Mouse (Mus musculus): ENCODE data around the gene Plgrkt. TPM values are rescaled to one million over a fixed set of nuclear protein-coding genes. Genes with fewer than 3 reads are reported as not detected.
"Not testable (repeated sequence)": the region's sequence is repeated elsewhere in the genome, so short reads cannot be mapped to it uniquely, and the experiment has no call there.

The Plgrkt gene
- 93.9 and 97.1 TPM in 2 replicates for polyA plus RNA-seq (2015; fragmentation: Nextera tagmentation; extraction: Ambion mirVana)

- peak within 1 kb of the TSS; percentile 59 for H3K4me2 ChIP-seq (replicated peaks)
- peaks cover 16% of the 10 kb centered on the region for H3K4me1 ChIP-seq (replicated peaks)
- no peaks in the 10 kb centered on the region for H3K9me3 ChIP-seq
- H3K9ac ChIP-seq (replicated peaks), result peak within 1 kb of the TSS; percentile 46
- H3K36me3 ChIP-seq, result no peaks in the 10 kb centered on the region
- peaks cover 5% of the 10 kb centered on the region; the same call in 1 of the 2 replicates for H3K27me3 ChIP-seq
- peak; percentile 34; the same call in 1 of the 2 replicates for ATAC-seq
- 6% methylated on average over 26 of the region's 26 CpGs for WGBS
- H3K4me3 ChIP-seq (replicated peaks), result peak within 1 kb of the TSS; percentile 35
- no peak within 1 kb of the TSS for H3K27ac ChIP-seq
These were observed at the start of gene Plgrkt, which contains the start of gene Cd274 for GRCm38 (mm10) chr19:29366969-29367622. Plgrkt (minus strand) TSS chr19:29367390. Cd274 (plus strand) TSS chr19:29367455.

GRCm38 (mm10) chr19:29416393-29416902 lies 49.3 kb upstream of the Plgrkt start:
- H3K4me3 ChIP-seq (replicated peaks), result no peak overlapping the region
- H3K4me2 ChIP-seq (replicated peaks), result no peak overlapping the region
- no peaks in the 10 kb centered on the region for H3K36me3 ChIP-seq
- H3K27me3 ChIP-seq, result no peaks in the 10 kb centered on the region
- no peaks in the 10 kb centered on the region for H3K9me3 ChIP-seq
- no peak overlapping the region for H3K9ac ChIP-seq (replicated peaks)
- ATAC-seq, result no peak
- H3K27ac ChIP-seq, result no peak overlapping the region
- H3K4me1 ChIP-seq (replicated peaks), result no peaks in the 10 kb centered on the region
- WGBS, result 82% methylated on average over 3 of the region's 3 CpGs

DNA sequence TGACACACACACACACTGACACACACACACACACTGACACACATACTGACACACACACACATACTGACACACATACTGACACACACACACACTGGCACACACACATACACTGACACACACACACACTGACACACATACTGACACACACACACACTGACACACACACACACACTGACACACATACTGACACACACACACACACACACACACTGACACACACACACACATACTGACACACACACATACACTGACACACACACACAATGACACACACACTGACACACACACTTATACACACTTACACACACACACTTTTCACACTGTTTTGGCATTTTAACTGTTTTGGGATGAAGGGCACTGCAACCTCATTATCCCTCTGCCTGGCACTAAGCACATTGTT lies 47.7 kb upstream of the Plgrkt start:
- H3K4me3 ChIP-seq (replicated peaks); H3K27ac ChIP-seq; H3K36me3 ChIP-seq; H3K9ac ChIP-seq (replicated peaks); ATAC-seq; H3K4me1 ChIP-seq (replicated peaks); H3K27me3 ChIP-seq; H3K4me2 ChIP-seq (replicated peaks); H3K9me3 ChIP-seq: not testable (repeated sequence)

- 86% methylated on average over 3 of the region's 3 CpGs for WGBS
- no peaks in the 10 kb centered on the region for H3K36me3 ChIP-seq
- no peak for ATAC-seq
These were observed 47.3 kb upstream of the Plgrkt start for GRCm38 (mm10) chr19:29414513-29414912.

GRCm38 (mm10) chr19:29412476-29413420 lies 45.6 kb upstream of the Plgrkt start:
- 89% methylated on average over 6 of the region's 6 CpGs for WGBS
- H3K4me1 ChIP-seq (replicated peaks), result no peaks in the 10 kb centered on the region
- no peak overlapping the region for H3K4me3 ChIP-seq (replicated peaks)
- no peak for ATAC-seq
- H3K27me3 ChIP-seq, result no peaks in the 10 kb centered on the region
- no peak overlapping the region for H3K4me2 ChIP-seq (replicated peaks)
- H3K36me3 ChIP-seq, result no peaks in the 10 kb centered on the region
- no peak overlapping the region for H3K9ac ChIP-seq (replicated peaks)
- H3K27ac ChIP-seq, result no peak overlapping the region
- no peaks in the 10 kb centered on the region for H3K9me3 ChIP-seq

More at GRCm38 (mm10) chr19:29414513-29414912, 47.3 kb upstream of the Plgrkt start:
- no peak overlapping the region for H3K27ac ChIP-seq
- no peaks in the 10 kb centered on the region for H3K27me3 ChIP-seq
- H3K9me3 ChIP-seq, result no peaks in the 10 kb centered on the region
- no peaks in the 10 kb centered on the region for H3K4me1 ChIP-seq (replicated peaks)
- no peak overlapping the region for H3K4me2 ChIP-seq (replicated peaks)
- H3K9ac ChIP-seq (replicated peaks), result no peak overlapping the region
- H3K4me3 ChIP-seq (replicated peaks), result no peak overlapping the region

DNA sequence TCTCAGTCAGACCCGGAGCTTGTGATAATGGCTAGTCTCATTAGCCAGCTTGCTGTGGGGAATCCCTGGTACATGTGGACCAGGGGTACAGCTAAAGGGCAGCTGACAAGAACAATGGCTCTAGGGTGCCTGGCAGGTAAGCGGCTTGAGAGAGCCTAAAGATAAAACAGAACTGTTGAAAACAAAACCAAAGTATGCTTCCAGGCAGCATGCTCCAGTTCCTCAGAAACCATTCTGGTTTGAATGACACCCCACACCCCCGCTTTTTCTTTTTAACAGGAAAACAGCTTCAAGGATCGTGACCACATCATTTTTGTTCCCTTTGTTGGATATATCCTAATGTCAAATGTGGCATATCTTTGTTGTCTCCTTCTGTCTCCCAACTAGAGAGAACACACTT lies 43.4 kb upstream of the Plgrkt start, which contains the start of gene Pdcd1lg2:
Pdcd1lg2 (plus strand) TSS at position 301 of the 400 bp plus-strand sequence.
- Histone ChIP-seq H3K4me3 (replicated peaks) (no peak within 1 kb of the TSS), H3K36me3 (no peaks in the 10 kb centered on the region), H3K27ac (no peak within 1 kb of the TSS), H3K4me1 (replicated peaks) (no peaks in the 10 kb centered on the region), H3K27me3 (no peaks in the 10 kb centered on the region), H3K9ac (replicated peaks) (no peak within 1 kb of the TSS), H3K4me2 (replicated peaks) (no peak within 1 kb of the TSS), H3K9me3 (no peaks in the 10 kb centered on the region)
- no peak for ATAC-seq
- WGBS, result 91% methylated on average over 4 of the region's 4 CpGs

DNA sequence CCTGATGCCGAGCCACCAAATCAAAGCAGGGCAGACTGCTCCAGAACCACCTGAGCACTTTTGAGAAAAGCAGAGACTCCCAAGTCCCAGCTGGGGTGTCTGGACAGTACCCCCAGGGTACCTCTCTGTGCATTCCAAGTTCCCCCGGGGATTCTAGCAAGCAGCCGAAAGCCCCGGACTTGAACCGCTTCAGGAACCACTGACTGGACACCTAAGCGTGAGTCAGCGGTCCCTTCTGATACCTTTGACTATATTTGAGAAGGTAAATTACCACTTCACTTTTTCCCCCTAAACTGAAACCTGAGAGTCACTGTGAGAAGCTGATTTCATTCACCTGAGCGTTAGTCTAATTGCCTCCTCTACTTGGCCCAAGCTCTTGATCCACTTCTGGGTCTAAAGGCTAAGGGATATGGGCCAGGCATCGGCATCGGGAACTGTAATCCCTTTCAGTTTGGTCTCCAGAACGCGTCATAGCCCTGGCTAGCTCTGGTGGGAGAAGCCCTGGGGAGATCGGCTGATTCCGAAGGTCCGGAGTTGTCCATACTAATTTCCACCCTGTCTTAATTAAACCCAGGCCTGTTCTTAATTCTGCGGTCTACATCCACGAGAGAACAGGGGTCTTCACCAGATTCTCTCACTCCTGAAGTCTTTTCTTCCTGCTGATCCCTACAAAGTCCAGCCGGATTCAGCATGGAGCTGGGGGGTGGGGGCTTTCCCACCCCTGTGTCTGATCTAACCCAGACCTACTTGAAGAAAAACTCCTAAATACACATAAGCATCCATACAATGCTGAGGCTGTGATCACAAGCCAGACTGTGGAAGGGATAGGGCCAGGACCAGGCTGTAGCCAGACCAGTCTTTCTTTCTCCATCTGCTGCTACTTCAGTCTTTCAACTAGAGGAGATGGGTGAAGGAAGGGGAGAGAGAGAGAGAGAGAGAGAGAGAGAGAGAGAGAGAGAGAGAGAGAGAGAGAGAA lies 39.1 kb upstream of the Plgrkt start:
- H3K27ac ChIP-seq, result no peak overlapping the region
- H3K4me2 ChIP-seq (replicated peaks), result no peak overlapping the region
- no peaks in the 10 kb centered on the region for H3K9me3 ChIP-seq
- no peak for ATAC-seq
- no peak overlapping the region for H3K9ac ChIP-seq (replicated peaks)
- no peak overlapping the region for H3K4me3 ChIP-seq (replicated peaks)
- 87% methylated on average over 18 of the region's 18 CpGs for WGBS
- no peaks in the 10 kb centered on the region for H3K27me3 ChIP-seq
- H3K4me1 ChIP-seq (replicated peaks), result no peaks in the 10 kb centered on the region
- no peaks in the 10 kb centered on the region for H3K36me3 ChIP-seq

DNA sequence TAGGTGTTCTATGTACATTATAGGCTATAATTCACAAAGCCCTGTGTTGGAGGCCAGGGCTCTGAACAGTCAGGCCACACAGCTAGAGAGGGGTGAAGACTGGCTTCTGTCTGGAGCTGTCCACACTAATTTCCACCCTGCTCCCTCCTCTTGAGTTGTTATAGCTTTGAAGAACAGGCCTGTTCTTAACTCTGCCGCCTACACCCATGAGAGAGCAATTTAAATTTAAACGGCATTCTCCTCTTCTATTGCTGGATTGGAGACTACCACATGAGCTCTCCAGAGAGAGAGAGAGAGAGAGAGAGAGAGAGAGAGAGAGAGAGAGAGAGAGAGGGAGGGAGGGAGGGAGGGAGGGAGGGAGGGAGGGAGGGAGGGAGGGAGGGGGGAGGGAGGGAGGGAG lies 38.2 kb upstream of the Plgrkt start:
- Histone ChIP-seq H3K9ac (replicated peaks) (no peak overlapping the region), H3K4me2 (replicated peaks) (no peak overlapping the region), H3K27ac (no peak overlapping the region), H3K4me1 (replicated peaks) (no peaks in the 10 kb centered on the region), H3K9me3 (no peaks in the 10 kb centered on the region), H3K27me3 (no peaks in the 10 kb centered on the region), H3K36me3 (no peaks in the 10 kb centered on the region), H3K4me3 (replicated peaks) (no peak overlapping the region)
- no peak for ATAC-seq
- 62% methylated on average over 2 of the region's 2 CpGs for WGBS

GRCm38 (mm10) chr19:29403251-29403650 lies 36.1 kb upstream of the Plgrkt start:
- peaks cover 6% of the 10 kb centered on the region; the same call in 1 of the 2 replicates for H3K9me3 ChIP-seq

GRCm38 (mm10) chr19:29402621-29403020 lies 35.4 kb upstream of the Plgrkt start:
- no peak overlapping the region for H3K4me2 ChIP-seq (replicated peaks)
- H3K9ac ChIP-seq (replicated peaks), result no peak overlapping the region
- 97% methylated on average over 4 of the region's 4 CpGs for WGBS
- H3K4me1 ChIP-seq (replicated peaks), result no peaks in the 10 kb centered on the region
- H3K9me3 ChIP-seq, result peaks cover 10% of the 10 kb centered on the region; the same call in 1 of the 2 replicates
- H3K27me3 ChIP-seq, result no peaks in the 10 kb centered on the region
- H3K27ac ChIP-seq, result no peak overlapping the region
- no peaks in the 10 kb centered on the region for H3K36me3 ChIP-seq
- no peak overlapping the region for H3K4me3 ChIP-seq (replicated peaks)
- ATAC-seq, result no peak

More at GRCm38 (mm10) chr19:29403251-29403650, 36.1 kb upstream of the Plgrkt start:
- no peak overlapping the region for H3K27ac ChIP-seq
- no peaks in the 10 kb centered on the region for H3K36me3 ChIP-seq
- 94% methylated on average over 4 of the region's 4 CpGs for WGBS
- H3K4me1 ChIP-seq (replicated peaks), result no peaks in the 10 kb centered on the region
- no peaks in the 10 kb centered on the region for H3K27me3 ChIP-seq
- no peak overlapping the region for H3K4me2 ChIP-seq (replicated peaks)
- H3K4me3 ChIP-seq (replicated peaks), result no peak overlapping the region
- ATAC-seq, result no peak
- H3K9ac ChIP-seq (replicated peaks), result no peak overlapping the region

GRCm38 (mm10) chr19:29400466-29400865 lies 33.3 kb upstream of the Plgrkt start:
- no peak overlapping the region for H3K4me2 ChIP-seq (replicated peaks)
- H3K9ac ChIP-seq (replicated peaks), result no peak overlapping the region
- H3K27me3 ChIP-seq, result no peaks in the 10 kb centered on the region
- H3K4me3 ChIP-seq (replicated peaks), result no peak overlapping the region
- H3K4me1 ChIP-seq (replicated peaks), result no peaks in the 10 kb centered on the region
- no peaks in the 10 kb centered on the region for H3K36me3 ChIP-seq
- no peak overlapping the region for H3K27ac ChIP-seq
- 94% methylated on average over 3 of the region's 3 CpGs for WGBS
- peaks cover 10% of the 10 kb centered on the region; the same call in 1 of the 2 replicates for H3K9me3 ChIP-seq
- ATAC-seq, result no peak
